Mouse (Mus musculus) retina, embryonic 14.5 days (tissue): ENCODE results near the gene Nek6.
A peak's percentile ranks its signal among the peaks of the same experiment; 100 is the strongest.

ENCODE experiments used
- DNase-seq: peaks from one replicate; pipeline ENCODE4 v3.0.0-alpha.2; 2015; ENCODE audit warnings: low spot score

The Nek6 gene

GRCm38 (mm10) chr2:38578602-38579521, 67.4 kb downstream of the Nek6 start:
- peak; percentile 42 for DNase-seq

GRCm38 (mm10) chr2:38579528-38579927, 68.1 kb downstream of the Nek6 start:
- no peak for DNase-seq

GRCm38 (mm10) chr2:38583982-38584381, 72.5 kb downstream of the Nek6 start:
- no peak for DNase-seq

GRCm38 (mm10) chr2:38584514-38585378, 73.3 kb downstream of the Nek6 start:
- DNase-seq, result peak; percentile 76

GRCm38 (mm10) chr2:38585379-38585736, 73.9 kb downstream of the Nek6 start:
- DNase-seq, result peak; percentile 32

GRCm38 (mm10) chr2:38586733-38587132, 75.3 kb downstream of the Nek6 start:
- DNase-seq, result no peak

- DNase-seq, result peak; percentile 60
Measured at GRCm38 (mm10) chr2:38591751-38592459, 80.5 kb downstream of the Nek6 start.

- no peak for DNase-seq
Measured at GRCm38 (mm10) chr2:38594874-38595273, 83.4 kb downstream of the Nek6 start.

- DNase-seq, result no peak
Measured at GRCm38 (mm10) chr2:38597896-38598295, 86.5 kb downstream of the Nek6 start.

GRCm38 (mm10) chr2:38598395-38598794, 87.0 kb downstream of the Nek6 start:
- DNase-seq, result no peak

GRCm38 (mm10) chr2:38600842-38601241, 89.4 kb downstream of the Nek6 start:
- no peak for DNase-seq

- no peak for DNase-seq
Measured at GRCm38 (mm10) chr2:38607716-38608115, 96.3 kb downstream of the Nek6 start.

- no peak for DNase-seq
Measured at GRCm38 (mm10) chr2:38608831-38609309, 97.4 kb downstream of the Nek6 start.

GRCm38 (mm10) chr2:38609310-38609709, 97.9 kb downstream of the Nek6 start:
- DNase-seq, result no peak

GRCm38 (mm10) chr2:38610161-38610560, 98.7 kb downstream of the Nek6 start:
- no peak for DNase-seq

GRCm38 (mm10) chr2:38612596-38612995, 101.2 kb downstream of the Nek6 start:
- no peak for DNase-seq

GRCm38 (mm10) chr2:38613576-38613975, 102.1 kb downstream of the Nek6 start:
- no peak for DNase-seq

GRCm38 (mm10) chr2:38614437-38614836, 103.0 kb downstream of the Nek6 start:
- no peak for DNase-seq

GRCm38 (mm10) chr2:38616072-38616471, 104.6 kb downstream of the Nek6 start:
- DNase-seq, result peak; percentile 27

- DNase-seq, result no peak
Measured at GRCm38 (mm10) chr2:38616956-38617872, 105.8 kb downstream of the Nek6 start.

- DNase-seq, result no peak
Measured at GRCm38 (mm10) chr2:38619777-38620176, 108.3 kb downstream of the Nek6 start.
